Mouse (Mus musculus) neural tube, embryonic 14.5 days (tissue): ENCODE measurements around the gene Vinac1. TPM values are rescaled to one million over a fixed set of nuclear protein-coding genes. Genes with fewer than 3 reads are reported as not detected.

Source experiments
- ATAC-seq: fragments of 200-750 bp; cut with Nextera tagmentation; 2 replicates; pipeline ENCODE4 v1.8.0; 2017; ENCODE audit warnings: low read depth, mild to moderate bottlenecking, moderate TSS enrichment, moderate library complexity
- H3K27ac ChIP-seq: fragments of 300-500 bp; sonication (generic); 2 replicates; pipeline ENCODE4 v1.5.1; 2014; ENCODE audit warnings: low read depth, mild to moderate bottlenecking, control low read depth, low read length, moderate library complexity, mixed read lengths
- H3K27me3 ChIP-seq: fragments of 300-500 bp; sonication (generic); 2 replicates; pipeline ENCODE4 v1.6.1; 2014; ENCODE audit warnings: low read length; ENCODE audit not compliant: control insufficient read depth, insufficient read depth
- H3K36me3 ChIP-seq: fragments of 300-500 bp; sonication (generic); 2 replicates; pipeline ENCODE4 v1.6.1; 2014; ENCODE audit warnings: low read length, mixed read lengths; ENCODE audit not compliant: control insufficient read depth, insufficient read depth
- H3K4me1 ChIP-seq: fragments of 300-500 bp; sonication (generic); 2 replicates; pipeline ENCODE4 v1.6.1; 2014; ENCODE audit warnings: low read length; ENCODE audit not compliant: control insufficient read depth, insufficient read depth
- H3K4me2 ChIP-seq: fragments of 300-500 bp; sonication (generic); 2 replicates; pipeline ENCODE4 v1.6.1; 2014; ENCODE audit warnings: mild to moderate bottlenecking, low read depth, low read length, control low read depth
- H3K4me3 ChIP-seq: fragments of 300-500 bp; sonication (generic); 2 replicates; pipeline ENCODE4 v1.5.1; 2014; ENCODE audit warnings: low read depth, low read length, control low read depth, mixed read lengths
- H3K9ac ChIP-seq: fragments of 300-500 bp; sonication (generic); replicated peaks from 2 replicates; pipeline ENCODE4 v1.6.1; 2014; ENCODE audit warnings: low read depth, mild to moderate bottlenecking, control low read depth, low read length, mixed read lengths
- H3K9me3 ChIP-seq: fragments of 300-500 bp; sonication (generic); 2 replicates; pipeline ENCODE4 v1.6.1; 2016; ENCODE audit warnings: low read length; ENCODE audit not compliant: control insufficient read depth
- WGBS: fragments of 180-500 bp; shearing (Covaris S2); extraction: QIAGEN DNeasy Blood & Tissue Kit; methylation state at CpG from one replicate; pipeline ENCODE4 v1.1.7; 2014; 5-methylcytosine and 5-hydroxymethylcytosine counted together
- polyA plus RNA-seq: library from polyadenylated mRNA; unstranded; fragments of >200 nt; fragmentation: Nextera tagmentation; extraction: Ambion mirVana; gene quantifications from 2 replicates; pipeline ENCODE4 v1.2.1, GENCODE M21; 2014

Vinac1 gene
- polyA plus RNA-seq, result 1.0 and 1.3 TPM in 2 replicates

- no peak within 1 kb of the TSS for H3K4me2 ChIP-seq
- no peak within 1 kb of the TSS for H3K4me3 ChIP-seq
- ATAC-seq, result no peak
- H3K27ac ChIP-seq, result no peak within 1 kb of the TSS
- no peaks in the 10 kb centered on the region for H3K4me1 ChIP-seq
- H3K36me3 ChIP-seq, result no peaks in the 10 kb centered on the region
- WGBS, result 76% methylated on average over 8 of the region's 8 CpGs
- no peak within 1 kb of the TSS for H3K9ac ChIP-seq
- no peaks in the 10 kb centered on the region for H3K9me3 ChIP-seq
- H3K27me3 ChIP-seq, result no peaks in the 10 kb centered on the region
These were observed at the start of gene Vinac1 for GRCm38 (mm10) chr2:129047811-129048210. TSS of gene Vinac1 (minus strand) at chr2:129048172.

DNA sequence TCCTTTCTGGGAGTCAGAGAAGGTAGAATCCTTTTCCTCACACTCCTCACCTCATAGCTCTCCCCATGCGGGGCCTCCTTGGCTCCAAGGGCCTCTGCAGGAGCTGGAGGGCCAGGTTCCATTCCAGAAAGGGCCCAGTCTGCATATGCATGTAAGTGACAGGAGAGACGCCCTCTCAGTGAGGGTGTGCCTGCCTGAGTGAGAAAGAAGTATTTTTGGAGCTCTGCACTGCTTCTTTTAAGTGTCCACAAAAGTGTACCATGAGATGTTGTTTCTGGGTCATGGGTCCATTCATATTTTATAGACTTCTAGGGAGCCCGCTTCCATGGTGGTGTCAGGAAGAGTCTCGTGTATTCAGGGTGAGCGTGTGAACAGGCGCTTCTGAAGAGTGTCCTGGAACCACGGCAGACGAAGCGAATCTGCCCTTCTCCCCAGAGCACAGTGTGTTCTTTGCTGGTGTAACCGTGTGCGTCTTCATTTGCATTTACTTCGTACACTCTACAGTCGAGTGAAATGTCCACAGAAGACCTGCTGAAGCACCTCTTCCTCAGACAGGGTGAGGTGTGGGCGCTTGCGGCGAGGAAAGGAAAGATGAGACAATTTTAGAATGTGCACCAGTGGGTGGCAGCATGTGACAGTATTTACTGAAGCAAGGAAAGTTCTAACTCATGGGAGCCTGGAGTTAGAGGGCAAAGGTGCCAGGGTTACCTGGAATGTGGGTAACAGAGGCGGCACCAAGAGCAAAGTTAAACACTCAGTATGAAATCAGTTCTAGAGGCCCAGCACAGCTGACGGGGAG is 46.2 kb upstream of the Vinac1 start:
- Histone ChIP-seq H3K4me2 (no peak overlapping the region), H3K9ac (no peak overlapping the region), H3K36me3 (peaks cover 26% of the 10 kb centered on the region), H3K4me3 (no peak overlapping the region), H3K27me3 (no peaks in the 10 kb centered on the region), H3K9me3 (no peaks in the 10 kb centered on the region), H3K4me1 (no peaks in the 10 kb centered on the region), H3K27ac (no peak overlapping the region)
- no peak for ATAC-seq
- 92% methylated on average over 18 of the region's 18 CpGs for WGBS

- Histone ChIP-seq H3K9ac (no peak overlapping the region), H3K27me3 (no peaks in the 10 kb centered on the region), H3K36me3 (peaks cover 26% of the 10 kb centered on the region), H3K9me3 (no peaks in the 10 kb centered on the region), H3K4me2 (no peak overlapping the region), H3K27ac (no peak overlapping the region), H3K4me1 (no peaks in the 10 kb centered on the region), H3K4me3 (no peak overlapping the region)
- no peak for ATAC-seq
- 95% methylated on average over 12 of the region's 12 CpGs for WGBS
These were observed 44.8 kb upstream of the Vinac1 start for GRCm38 (mm10) chr2:129092810-129093209.

DNA sequence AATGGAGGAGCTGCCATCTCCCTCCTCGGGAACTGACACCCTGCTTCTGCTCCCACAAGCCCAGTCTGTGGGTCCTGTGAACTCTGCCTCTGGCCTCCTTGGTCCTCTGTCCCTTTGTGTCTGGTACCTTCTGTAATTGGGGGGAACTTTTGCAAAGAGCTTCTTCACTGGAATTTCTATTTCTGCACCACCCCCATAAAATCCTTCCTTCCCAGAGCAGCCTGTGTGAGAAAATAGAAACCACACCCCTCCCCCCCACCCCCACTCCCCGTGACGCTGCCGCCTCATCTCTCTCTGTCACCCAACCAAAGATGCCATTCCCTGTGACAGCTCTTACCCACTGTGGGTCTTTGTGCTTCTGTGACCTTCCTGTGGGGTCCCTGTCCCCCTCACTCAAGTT is 42.4 kb upstream of the Vinac1 start:
- WGBS, result 68% methylated on average over 4 of the region's 4 CpGs
- H3K9me3 ChIP-seq, result no peaks in the 10 kb centered on the region
- no peak overlapping the region for H3K4me3 ChIP-seq
- no peak overlapping the region for H3K4me2 ChIP-seq
- H3K36me3 ChIP-seq, result peaks cover 26% of the 10 kb centered on the region
- H3K9ac ChIP-seq, result no peak overlapping the region
- ATAC-seq, result no peak
- no peaks in the 10 kb centered on the region for H3K27me3 ChIP-seq
- H3K4me1 ChIP-seq, result no peaks in the 10 kb centered on the region
- H3K27ac ChIP-seq, result no peak overlapping the region

DNA sequence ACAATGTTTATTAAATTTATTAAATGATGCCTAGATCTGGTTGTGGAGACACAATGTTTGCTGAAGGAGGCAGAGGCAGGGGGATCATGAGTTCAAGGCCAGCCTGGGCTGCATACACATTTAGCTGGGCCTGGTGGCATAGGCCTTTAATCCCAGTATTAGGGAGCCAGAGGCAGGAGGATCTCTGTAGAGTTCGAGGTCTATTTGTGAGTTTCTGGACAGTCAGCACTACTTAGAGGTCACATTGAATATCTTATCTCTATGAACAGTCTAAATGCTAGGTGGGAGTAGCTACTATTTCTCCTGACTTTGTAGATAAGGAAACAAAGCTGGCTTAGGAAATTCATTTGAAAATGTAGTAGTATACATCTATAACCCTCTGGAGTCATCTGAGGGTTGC is 39.5 kb upstream of the Vinac1 start:
- H3K4me3 ChIP-seq, result no peak overlapping the region
- no peak for ATAC-seq
- no peak overlapping the region for H3K27ac ChIP-seq
- no peaks in the 10 kb centered on the region for H3K4me1 ChIP-seq
- H3K9ac ChIP-seq, result no peak overlapping the region
- 93% methylated on average over 1 of the region's 1 CpGs for WGBS
- peaks cover 18% of the 10 kb centered on the region for H3K36me3 ChIP-seq
- no peaks in the 10 kb centered on the region for H3K27me3 ChIP-seq
- no peak overlapping the region for H3K4me2 ChIP-seq
- no peaks in the 10 kb centered on the region for H3K9me3 ChIP-seq

DNA sequence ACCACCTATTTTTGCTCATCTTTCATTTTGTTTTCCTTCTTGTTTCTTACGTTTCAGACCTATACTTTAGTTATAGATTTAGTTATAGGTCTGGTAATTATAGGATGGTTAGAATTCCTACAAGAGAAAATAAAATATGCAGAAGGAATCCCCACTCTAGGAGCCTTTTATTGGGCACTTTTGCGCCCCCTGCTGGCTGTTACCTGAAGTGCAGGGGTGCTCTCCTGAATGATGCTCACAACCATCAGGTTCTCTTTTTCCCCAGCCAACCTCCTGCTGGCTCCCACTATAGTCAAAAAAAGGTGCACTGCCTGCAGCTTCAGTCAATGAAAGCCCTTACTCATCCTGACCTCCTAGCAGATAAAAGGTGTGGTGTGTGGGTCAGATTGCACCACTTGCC is 37.0 kb upstream of the Vinac1 start:
- Histone ChIP-seq H3K9me3 (no peaks in the 10 kb centered on the region), H3K27ac (no peak overlapping the region), H3K4me3 (no peak overlapping the region), H3K4me1 (no peaks in the 10 kb centered on the region), H3K36me3 (peaks cover 20% of the 10 kb centered on the region), H3K4me2 (no peak overlapping the region), H3K27me3 (no peaks in the 10 kb centered on the region), H3K9ac (no peak overlapping the region)
- ATAC-seq, result no peak
- 53% methylated on average over 2 of the region's 2 CpGs for WGBS

DNA sequence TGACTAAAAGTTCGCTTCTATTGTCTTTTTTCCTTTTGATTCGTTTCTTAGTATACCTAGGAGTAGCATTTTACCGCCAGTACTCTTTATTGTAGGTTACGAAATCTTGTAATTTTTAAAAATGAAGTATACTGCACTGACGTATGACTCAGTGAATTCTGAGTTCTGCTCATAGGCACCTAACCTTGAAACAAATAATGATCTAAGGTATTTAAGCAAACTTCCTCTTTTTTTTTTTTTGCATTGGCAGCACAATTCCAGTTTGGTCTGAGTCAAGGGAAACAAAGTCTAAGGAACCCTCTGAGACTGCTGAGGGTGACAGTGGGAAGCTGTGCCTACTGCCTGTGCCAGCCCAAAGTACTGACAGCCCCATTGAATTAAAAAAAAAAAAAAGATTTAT is 35.5 kb upstream of the Vinac1 start:
- Histone ChIP-seq H3K27me3 (no peaks in the 10 kb centered on the region), H3K4me1 (no peaks in the 10 kb centered on the region), H3K9ac (no peak overlapping the region), H3K27ac (no peak overlapping the region), H3K4me3 (no peak overlapping the region), H3K36me3 (peaks cover 15% of the 10 kb centered on the region), H3K9me3 (no peaks in the 10 kb centered on the region), H3K4me2 (no peak overlapping the region)
- ATAC-seq, result no peak
- 98% methylated on average over 5 of the region's 5 CpGs for WGBS

GRCm38 (mm10) chr2:129081097-129081496 is 33.1 kb upstream of the Vinac1 start:
- H3K27ac ChIP-seq, result no peak overlapping the region
- ATAC-seq, result no peak
- H3K4me2 ChIP-seq, result no peak overlapping the region
- no peaks in the 10 kb centered on the region for H3K4me1 ChIP-seq
- no peaks in the 10 kb centered on the region for H3K9me3 ChIP-seq
- 70% methylated on average over 13 of the region's 13 CpGs for WGBS
- no peak overlapping the region for H3K9ac ChIP-seq
- H3K36me3 ChIP-seq, result peaks cover 29% of the 10 kb centered on the region
- H3K4me3 ChIP-seq, result no peak overlapping the region
- H3K27me3 ChIP-seq, result no peaks in the 10 kb centered on the region

- no peak for ATAC-seq
- no peak overlapping the region for H3K27ac ChIP-seq
- WGBS, result 79% methylated on average over 2 of the region's 2 CpGs
- H3K4me2 ChIP-seq, result no peak overlapping the region
- H3K36me3 ChIP-seq, result peaks cover 29% of the 10 kb centered on the region
- H3K9ac ChIP-seq, result no peak overlapping the region
- no peaks in the 10 kb centered on the region for H3K9me3 ChIP-seq
- H3K27me3 ChIP-seq, result no peaks in the 10 kb centered on the region
- H3K4me3 ChIP-seq, result no peak overlapping the region
- no peaks in the 10 kb centered on the region for H3K4me1 ChIP-seq
These were observed 31.2 kb upstream of the Vinac1 start for GRCm38 (mm10) chr2:129079194-129079593.
